Mouse (Mus musculus) cerebellum, adult 9-10 months (tissue): Measurements from ENCODE around the gene Trappc1.
A peak's percentile ranks its signal among the peaks of the same experiment; 100 is the strongest.

Experiments
- DNase-seq: peaks from one replicate; pipeline ENCODE4 v3.0.0; 2022

Gene Trappc1

DNA sequence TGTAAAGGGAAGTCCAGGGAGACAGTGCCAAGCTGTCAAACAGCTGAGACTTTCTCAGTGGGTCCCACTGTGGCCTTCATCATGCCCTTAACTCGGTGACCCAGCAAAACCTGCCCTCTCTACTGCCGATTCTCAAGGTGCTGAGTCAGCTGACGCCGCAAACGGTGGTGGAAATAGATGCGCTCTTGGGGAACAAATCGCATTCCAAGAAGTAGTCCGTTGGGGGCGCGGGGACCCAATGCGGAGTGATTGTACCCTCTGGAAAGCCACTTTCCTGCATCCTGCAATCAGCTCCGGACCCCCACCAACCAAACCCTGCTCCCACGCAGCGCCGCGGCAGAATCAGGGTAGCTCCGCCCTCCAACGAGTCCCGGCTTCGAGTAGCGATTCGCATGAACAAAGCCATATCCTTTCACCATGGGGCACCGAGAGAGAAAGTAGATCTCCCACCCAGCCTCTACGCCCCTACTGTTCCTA, 8.2 kb downstream of the Trappc1 start:
- DNase-seq: peak; percentile 81

DNA sequence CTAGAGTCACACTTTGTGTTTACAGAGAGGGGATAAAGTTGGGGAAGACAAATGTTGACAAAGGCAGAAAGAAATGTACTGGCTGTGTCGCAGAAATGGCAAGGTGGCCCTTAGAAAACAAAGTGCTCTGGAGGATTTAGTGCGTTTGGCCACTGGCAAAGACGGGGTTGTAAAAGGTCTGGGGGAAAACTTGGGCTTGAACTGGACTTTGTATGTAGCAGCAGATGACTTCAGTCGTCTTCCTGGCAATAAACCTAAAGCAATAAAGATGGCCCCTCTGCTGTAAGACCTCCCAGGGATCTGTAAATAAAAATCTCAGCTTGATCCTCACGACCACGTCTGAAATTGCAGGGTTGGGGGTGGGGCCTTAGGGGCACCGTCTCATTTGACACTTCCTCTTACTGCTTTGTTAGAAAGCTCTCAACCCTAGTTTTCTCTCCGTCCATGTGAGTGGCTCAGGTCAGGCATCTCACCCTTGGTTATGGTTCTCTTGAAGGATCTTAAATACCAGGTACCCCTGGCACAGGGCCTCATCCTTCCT, 9.0 kb downstream of the Trappc1 start:
- peak; percentile 52 for DNase-seq

DNA sequence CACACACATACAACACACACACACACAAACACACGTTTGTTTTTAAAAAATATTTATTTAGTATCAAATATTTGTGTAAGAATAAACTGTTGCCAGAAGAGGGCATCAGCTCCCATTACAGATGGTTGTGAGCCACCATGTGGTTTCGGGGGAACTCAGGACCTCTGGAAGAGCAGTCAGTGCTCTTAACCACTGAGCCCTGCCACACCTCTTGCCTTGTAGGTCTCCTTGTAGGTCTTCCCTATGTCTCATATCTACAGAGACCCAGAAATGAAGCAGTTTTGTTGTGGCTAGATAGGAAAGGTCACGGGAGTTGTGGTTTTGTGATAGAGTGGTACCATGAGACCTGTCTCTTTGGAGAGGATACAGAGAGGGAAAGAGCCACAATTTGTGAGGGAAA, 10.1 kb downstream of the Trappc1 start:
- DNase-seq: no peak

DNA sequence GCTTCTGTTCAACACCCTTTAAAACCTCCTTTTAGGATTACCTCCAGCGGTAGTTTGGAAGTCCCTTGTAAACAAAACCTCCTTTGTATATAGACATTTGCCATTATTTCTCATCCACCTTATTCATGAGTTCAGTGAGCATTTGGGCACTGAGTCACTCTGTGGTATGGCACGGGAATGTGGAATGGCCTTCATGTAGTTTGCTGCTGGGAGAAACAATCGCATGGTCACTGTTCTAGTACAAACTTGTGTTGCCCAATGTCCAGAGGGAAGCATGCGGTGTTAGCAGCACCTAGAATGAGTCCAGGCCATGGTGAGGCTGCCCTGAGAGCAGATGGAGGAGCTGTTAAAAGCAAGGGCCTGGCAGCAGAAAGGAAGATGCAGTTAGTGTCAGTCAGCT, 11.0 kb downstream of the Trappc1 start:
- no peak for DNase-seq

DNA sequence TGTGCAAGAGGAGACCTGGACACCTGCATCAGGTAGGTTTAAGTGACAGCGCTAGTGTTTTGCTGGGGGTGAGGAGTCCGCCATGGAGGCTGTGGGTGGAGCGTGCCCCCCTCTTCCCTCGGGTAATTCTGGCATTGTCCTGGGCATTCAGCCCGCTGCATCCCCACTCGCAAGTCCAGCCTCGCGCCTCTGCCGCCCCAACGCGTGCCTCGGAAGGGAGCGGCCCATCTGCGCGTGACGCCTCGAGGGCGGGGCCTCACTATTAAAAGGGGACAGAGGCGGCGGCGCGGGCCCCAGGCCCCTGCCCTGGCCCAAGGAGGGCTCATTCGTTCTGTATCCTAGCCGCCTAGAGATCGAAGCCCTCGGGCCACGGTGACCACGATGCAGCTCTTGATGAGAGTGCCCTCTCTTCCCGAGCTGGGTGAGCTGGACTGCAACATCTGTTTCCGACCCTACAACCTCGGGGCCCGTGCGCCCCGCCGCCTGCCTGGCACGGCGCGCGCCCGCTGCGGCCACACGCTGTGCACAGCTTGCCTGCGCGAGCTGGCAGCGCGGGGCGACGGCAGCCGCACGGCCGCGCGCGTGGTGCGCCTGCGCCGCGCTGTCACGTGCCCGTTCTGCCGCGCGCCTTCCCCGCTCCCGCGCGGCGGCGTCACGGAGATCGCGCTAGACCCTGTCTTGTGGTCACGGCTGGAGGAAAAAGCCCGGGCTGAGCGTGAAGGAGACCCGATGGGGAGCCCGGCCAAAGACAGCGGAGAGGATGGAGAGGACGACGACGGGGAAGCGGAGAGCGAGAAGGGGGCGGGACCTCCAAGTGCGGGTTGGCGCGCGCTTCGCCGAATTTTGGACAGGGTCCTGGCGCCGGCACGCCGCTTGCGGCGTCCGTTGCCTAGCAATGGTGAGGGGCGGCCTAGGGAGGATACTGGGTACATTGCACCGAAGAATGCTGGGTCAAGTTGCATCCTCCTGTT, 16.7 kb downstream of the Trappc1 start, which contains the start of gene Rnf227:
Gene Rnf227 (plus strand): TSS at position 301 of the 971 bp plus-strand sequence.
- peak; percentile 76 for DNase-seq

DNA sequence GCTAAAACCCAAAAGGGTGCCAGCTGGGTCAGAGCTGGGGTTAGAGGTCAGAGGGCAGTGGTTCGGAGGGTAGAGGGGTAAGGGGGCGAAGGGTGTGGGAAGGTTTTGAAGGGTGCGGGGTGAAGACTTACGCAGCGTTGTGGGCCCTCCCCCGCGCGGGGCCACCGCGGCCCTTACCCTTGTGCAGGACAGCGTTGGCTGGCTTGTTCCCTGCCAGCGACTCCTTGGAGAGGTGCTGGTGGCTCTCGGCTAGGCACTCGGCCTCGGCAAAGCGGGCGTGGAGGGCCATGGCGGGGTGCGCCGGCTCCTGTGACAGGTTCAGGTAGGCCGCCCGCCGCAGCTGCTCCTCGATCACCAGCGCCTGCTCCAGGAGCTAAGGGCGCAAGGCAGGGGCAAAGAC, 22.7 kb downstream of the Trappc1 start:
- DNase-seq: no peak

DNA sequence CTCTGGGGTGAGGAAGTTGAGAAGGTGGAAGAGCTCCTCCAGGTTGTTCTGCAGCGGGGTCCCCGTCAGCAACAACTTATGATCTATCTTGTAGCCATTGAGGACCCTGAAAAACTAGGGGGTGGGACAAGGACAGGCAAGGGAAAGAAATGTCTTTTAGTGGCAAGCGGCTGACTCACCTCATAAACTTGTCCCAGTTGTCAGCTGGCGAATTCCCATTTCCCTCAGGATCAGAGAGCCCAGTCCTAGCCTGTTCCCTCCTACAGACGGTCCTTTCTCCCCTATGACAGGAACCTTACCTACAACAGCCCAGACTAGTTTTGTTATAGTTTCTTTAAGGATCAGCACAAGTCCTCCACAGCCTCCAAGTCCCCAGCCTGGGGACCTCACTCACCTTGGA, 32.8 kb downstream of the Trappc1 start:
- no peak for DNase-seq

DNA sequence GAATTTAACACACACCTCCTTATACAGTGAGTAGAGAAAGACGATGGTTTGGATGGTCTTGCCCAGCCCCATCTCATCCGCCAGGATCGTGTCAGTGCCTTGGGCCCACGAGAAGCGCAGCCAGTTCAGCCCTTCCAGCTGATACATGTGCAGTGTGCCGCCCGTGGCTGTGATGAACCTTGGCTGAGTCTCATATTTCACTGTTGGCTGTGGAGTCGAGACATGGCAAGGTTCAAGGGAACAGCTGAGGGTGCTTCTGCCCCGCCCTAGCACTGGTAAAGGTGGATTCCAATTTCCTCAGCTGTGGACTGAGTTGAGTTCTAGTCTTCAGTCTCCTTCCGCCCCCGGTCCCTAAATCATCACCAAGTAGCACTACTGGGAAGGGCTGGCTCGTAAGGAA, 33.9 kb downstream of the Trappc1 start:
- DNase-seq: no peak

DNA sequence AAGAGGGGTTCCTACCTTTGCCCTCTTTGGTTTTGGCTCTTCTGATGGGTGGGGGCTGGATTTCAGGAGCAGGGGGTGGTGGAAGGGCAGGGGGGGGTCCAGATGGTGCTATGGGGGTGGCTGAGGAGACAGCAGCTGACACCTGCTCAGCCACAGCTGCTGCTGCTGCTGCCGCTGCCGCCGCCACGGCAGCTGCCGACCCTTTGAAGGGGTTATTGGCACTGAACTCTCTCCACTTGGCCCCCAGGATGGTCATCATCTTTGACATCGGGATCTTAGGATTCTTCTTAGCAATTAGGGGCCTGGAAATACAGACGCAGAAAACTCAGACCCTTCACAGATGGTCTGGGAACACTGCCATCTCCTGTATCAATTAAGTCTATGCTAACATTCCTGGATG, 38.2 kb downstream of the Trappc1 start:
- DNase-seq: no peak

DNA sequence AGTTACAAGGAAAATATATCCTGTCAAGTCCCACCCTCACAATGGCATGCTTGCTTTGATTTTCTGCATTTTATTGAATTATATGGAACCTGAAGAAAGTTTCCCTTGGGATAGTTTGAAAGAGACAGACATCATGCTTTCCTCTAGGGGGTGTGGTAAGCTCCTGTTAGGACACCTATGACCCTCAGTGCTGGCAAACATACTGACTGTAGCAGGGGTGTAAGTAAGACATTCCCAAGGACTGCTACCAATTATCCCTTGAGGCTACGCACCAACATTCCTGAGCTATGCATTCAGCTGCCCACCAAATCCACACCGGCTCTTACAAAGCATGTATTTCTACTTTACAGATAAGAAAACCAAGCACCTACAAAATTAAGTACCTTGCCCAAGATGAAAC, 38.7 kb downstream of the Trappc1 start:
- DNase-seq: no peak

DNA sequence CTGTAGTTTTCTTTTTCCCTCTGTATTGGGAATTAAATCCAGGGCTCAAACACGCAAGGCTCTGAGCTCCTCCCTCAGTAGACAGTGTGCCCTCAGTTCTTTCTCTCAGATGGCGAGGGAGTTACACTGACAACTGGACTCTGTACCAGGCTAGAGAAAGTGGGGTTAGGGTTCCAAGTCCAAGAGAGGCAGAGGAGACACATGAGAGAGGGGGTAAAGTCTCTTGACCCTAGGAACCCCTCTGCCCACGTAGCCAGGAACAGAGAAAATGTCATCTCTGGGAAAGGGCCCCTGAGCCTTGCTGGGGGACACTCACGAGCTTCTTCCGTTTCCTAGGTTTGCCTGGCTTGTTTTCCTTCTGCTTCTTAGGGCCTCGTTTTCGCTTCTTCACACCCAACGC, 40.6 kb downstream of the Trappc1 start:
- DNase-seq: no peak

DNA sequence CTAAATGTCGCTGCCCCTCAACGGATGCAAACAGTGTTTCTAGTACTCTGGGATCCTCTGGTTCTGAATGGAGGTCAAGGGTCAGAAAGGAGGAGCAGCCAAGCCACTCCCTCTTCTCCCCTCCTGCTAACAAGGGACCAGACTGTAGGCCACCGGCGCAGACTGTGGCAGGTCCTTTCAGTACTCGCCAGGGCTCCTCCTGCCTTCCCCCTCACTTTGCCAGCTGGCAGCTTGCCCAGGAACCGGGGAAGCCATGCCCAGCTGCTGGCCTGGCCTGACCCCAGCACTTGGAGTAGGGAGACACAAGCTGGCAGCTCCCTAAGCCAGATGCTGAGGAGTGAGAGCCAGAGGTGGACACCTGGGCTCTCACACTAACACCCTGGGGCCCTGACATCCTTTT, 41.1 kb downstream of the Trappc1 start:
- DNase-seq: peak; percentile 92

DNA sequence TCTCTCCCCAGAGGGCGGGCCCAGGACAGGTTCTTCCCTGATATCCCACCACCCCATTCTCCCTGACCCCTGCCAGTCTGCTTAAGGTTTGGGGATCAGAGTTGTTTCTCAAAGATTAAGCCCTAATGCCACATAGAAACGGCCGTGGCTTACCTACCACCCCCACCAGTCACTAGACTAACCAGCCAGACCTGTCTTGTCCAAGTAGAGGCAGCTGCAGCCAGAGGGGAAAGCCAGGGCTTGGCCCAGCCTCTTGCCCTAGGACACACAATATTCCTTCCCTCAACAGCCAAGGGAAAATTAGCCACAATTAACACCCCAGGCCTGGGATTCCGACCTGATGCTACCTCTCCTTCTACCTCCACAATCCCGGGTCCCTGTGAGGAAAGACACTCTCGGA, 41.9 kb downstream of the Trappc1 start:
- DNase-seq: no peak

DNA sequence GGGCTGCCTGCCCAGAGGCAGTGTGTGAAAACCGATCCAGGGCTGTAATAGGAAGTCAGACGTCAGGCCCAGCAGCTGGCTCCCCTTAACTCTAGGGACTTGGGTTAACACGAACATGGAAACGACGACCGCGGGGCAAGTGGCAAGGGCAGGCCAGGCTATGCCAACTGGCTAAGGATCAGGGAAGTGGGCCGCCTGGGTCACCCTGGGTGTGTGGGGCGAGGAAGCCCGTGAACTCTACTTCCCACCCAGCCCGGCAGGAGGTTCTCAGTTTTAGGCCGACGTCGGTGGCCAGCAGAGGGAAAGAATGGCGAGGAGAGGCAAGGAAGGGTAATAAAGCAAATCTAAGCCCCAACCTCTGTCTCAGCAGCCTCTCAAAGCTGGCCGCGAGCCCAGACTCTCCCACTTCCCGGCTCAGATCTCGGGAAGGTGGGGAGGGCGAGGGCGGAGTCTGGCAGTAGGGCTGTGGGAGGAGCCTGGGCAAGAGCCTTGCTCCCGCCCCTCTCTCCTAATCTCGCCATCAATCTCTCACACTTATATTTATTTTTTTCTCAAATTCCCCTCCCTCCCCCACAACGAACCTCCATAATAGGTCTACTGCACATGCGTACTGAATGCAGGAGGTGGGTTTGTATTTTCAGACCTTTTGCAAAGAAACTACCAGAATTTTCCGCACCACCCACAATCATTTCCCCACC, 42.5 kb downstream of the Trappc1 start:
- DNase-seq: peak; percentile 84

DNA sequence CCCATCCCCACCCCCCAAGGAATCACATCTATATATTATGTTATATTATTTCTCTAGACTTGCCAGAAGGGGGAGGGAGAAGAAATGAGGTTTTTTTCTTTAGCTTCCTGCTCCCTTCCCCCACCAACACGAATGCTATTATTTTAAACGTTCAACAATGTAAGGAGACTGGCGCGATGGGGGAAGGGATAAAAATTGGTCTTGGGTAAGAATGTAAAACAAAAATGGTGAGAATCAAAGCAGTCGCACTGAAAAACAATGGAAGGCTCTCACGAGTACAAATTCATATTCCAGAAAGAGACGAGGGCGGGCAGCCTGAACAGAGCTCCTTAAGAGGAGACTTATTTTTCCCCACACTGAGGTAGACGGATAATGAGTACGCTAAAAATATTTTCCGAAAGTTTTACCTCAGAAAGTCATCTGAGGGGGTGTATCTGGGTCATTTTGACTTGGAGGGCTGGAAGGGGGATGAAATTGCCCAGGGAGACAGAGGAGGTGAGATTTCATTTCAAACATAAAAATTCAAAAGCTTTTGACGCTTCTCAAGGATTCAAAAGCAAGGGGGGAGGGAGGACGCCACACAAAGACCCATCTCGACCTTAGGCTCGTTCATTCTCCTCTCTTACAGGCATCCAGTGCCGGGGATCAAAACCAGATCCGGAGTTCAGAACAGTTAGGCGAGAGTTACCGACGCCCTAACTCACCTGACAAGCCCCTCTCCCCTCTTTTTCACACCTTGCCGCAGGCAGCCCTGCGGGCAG, 43.3 kb downstream of the Trappc1 start:
- DNase-seq: no peak

DNA sequence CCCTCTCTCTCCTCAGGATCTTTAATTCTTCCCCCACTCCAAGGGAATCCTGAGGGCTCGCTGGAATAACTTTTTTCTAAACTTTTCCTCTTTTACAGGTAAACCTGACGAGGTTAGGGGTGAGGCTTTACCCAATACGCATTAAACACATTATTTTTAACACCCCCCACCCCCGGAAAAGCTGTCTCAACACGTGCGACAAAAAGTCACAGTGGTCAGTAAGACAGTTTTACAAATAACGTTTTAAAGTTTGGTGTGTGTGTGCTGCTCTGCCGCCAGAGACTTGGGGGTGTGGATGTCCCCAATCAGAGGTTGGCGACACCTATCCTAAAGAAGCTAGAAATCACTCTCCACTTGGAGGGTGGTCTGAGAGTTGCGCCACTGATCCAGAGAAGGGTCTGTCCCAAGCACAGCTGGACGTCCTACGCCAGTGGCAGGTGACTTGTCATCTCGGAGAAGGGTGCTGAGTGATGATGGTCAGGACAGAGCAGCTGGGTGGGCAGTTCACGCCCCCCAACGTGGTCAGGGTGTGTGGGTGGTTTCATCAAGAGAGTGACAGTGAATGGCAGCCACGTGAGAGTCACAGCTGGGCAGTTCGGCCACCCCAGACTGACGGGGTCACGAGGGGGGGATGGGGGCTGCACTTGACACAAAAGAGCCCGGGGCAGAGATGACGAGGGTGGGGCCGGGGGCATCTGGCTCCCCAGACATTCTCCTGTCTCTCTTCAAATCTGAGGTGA, 44.0 kb downstream of the Trappc1 start:
- no peak for DNase-seq

DNA sequence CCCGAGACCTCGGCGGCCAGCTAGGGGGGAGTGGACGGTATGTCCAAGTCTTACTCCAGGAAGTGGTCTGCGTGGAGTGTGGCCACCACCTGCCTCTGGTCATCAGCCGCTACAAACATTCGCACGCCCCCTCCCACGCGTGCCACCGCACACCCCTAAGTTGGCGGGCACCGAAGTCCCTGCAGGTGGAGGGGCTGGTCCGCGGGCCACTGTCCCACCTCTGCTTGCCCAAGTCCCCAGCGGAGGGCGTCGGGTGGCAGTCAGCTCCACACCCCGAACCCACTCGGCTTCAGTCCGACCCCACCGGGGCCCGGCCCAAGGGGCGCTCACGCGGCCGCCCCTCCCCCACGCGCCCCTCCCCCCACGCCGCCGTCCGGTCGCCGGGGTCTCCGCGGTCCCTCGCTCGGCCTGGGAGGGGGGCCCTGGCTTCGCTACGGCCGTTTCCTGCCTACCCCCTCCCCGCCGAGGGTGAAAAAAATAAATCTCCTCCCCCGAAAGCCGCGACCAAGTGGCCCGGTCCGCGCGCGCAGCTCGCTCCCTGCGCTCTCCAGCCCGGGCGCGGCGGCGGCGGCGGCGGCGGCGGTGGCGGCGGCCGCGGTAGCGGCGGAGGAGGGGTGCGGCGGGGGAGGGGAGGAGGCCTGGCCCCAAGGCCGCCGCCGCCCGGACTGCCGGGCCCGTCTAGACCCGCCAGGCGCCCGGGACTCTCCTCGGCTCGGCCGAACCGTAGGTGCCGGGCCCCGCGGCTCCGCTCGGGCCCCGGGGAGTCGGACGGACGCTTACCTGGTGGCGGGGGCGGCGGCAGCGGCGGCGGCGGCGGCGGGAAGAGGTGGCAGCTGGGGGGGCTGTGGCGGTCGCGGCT, 44.8 kb downstream of the Trappc1 start:
- DNase-seq: peak; percentile 56

DNA sequence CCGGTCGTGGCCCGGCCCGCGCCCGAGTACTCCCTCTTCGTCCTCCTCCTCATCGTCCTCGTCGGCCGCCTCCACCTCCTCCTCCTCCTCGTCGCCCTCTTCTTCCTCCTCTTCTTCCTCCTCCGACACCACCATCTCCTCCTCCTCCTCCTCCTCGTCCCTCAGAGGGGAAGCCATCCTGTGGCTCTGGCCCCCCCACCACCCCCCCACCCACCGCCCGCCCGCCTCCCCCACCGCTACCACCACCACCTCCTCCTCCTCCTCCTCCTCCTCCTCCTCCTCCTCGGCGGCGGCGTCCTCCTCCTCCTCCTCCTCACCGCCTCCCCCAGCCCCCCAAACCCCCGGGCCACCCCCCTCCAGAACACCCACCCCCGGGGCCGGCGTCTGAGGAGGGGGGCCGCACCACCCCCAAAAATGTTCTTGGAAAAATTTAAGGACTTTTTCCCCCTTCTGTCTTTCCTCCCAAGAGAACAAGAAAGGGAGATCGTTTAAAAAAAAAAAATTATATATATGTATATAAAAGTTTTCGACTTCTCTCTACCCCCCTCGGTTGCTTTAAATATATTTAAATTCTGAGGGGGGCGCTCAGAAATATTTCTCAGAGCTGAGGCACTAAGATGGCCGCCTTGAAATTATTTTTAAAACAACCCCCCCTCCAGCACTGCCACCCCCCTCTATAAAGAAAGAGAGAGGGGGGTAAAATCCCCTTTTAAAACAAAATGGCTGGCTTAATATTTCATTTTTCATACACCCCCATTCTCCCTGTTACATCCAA, 45.6 kb downstream of the Trappc1 start, which contains the start of gene Chd3:
Gene Chd3 (minus strand): TSS at position 192 of the 775 bp plus-strand sequence.
- DNase-seq: no peak

DNA sequence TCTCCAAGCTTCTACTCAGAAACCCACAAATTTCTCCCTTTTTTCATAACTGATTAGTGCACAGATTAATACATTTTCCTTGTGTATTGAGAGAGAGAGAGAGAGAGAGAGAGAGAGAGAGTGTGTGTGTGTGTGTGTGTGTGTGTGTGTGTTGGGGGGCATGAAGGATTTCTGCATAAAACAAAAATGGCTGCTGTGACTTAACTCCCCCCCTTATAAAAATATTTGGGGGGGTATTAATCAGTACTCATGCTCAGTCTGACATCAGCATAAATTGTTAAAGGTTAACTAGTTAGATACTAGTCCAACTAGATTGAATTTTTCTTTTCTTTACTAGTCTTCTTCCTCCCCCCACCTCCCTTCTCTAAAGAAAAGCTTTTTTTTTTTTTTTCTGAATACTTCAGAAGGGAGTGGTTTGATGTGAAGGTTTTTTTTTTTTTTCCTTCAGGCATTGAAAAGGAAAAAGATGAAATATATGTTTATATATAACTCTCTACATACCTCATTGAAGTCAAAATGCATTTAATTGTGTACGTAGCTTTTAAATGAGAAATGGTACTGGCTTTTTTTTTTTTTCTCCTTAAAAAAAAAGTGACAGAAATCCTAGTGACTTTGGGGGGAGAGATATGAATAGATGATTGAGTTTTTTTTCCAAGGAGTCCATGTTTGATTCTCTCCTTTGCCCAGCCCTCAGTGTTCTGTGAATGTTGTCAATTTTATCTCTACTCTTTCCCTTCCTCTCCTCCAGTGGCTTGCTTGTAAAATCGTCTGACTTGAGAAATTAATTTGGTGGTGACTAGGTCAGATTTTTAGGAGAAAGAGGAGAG, 46.4 kb downstream of the Trappc1 start:
- DNase-seq: no peak
